Mouse (Mus musculus) E14TG2a.4 (cell line): ENCODE measurements around the gene B4gat1.

Experiments
- CTCF ChIP-seq: conservative IDR thresholded peaks from 2 replicates; pipeline ENCODE4 v1.5.1; 2014; ENCODE audit warnings: low read length
- NANOG ChIP-seq: IDR thresholded peaks from 2 replicates; pipeline ENCODE4 v1.6.1; 2014; ENCODE audit warnings: borderline replicate concordance, low read length, mixed read lengths

GRCm38 (mm10) chr19:5073518-5073917 is 34.9 kb downstream of the B4gat1 start:
- no peak for TF ChIP-seq CTCF
- TF ChIP-seq NANOG: no peak
